Mouse (Mus musculus): ENCODE data around the gene Upk2. TPM values are rescaled to one million over a fixed set of nuclear protein-coding genes. Genes with fewer than 3 reads are reported as not detected.

The Upk2 gene
- polyA plus RNA-seq, 1 experiment from 2014 or later: 0.14 TPM

- no peak for DNase-seq (ENCODE audit: low spot score)
- H3K27ac ChIP-seq: peak overlapping the region; percentile 80
These were observed 40.4 kb upstream of the Upk2 start for GRCm38 (mm10) chr9:44494863-44495809.

GRCm38 (mm10) chr9:44494261-44494862 is 39.6 kb upstream of the Upk2 start:
- 0 out of 2 replicates have a peak, but pooled peaks cover 2% of the 10 kb centered on the region for H3K36me3 ChIP-seq
- DNase-seq (ENCODE audit: low spot score): peak; percentile 31
- peak overlapping the region; percentile 80 for H3K27ac ChIP-seq

More at GRCm38 (mm10) chr9:44494863-44495809, 40.4 kb upstream of the Upk2 start:
- Histone ChIP-seq H3K9me3 (no peaks in the 10 kb centered on the region), H3K4me3 (0 out of 2 replicates have a peak overlapping the region, but pooled peaks have one; percentile 30), H3K4me1 (replicated peaks) (peaks cover 96% of the 10 kb centered on the region), H3K27me3 (ENCODE audit: insufficient read depth, poor library complexity, severe bottlenecking) (peaks cover 21% of the 10 kb centered on the region; the same call in 1 of the 2 replicates), H3K36me3 (0 out of 2 replicates have a peak, but pooled peaks cover 2% of the 10 kb centered on the region)
- WGBS: 47% methylated on average over 9 of the region's 9 CpGs

GRCm38 (mm10) chr9:44492631-44493461 is 38.1 kb upstream of the Upk2 start:
- H3K9me3 ChIP-seq: no peaks in the 10 kb centered on the region
- DNase-seq (ENCODE audit: low spot score): no peak
- peaks cover 11% of the 10 kb centered on the region; the same call in 1 of the 2 replicates for H3K27me3 ChIP-seq (ENCODE audit: insufficient read depth, poor library complexity, severe bottlenecking)
- no peak overlapping the region for H3K4me3 ChIP-seq
- peak overlapping the region; percentile 69 for H3K27ac ChIP-seq
- H3K36me3 ChIP-seq: 0 out of 2 replicates have a peak, but pooled peaks cover 2% of the 10 kb centered on the region
- 57% methylated on average over 17 of the region's 17 CpGs for WGBS
- H3K4me1 ChIP-seq (replicated peaks): peaks cover 96% of the 10 kb centered on the region

More at GRCm38 (mm10) chr9:44494261-44494862, 39.6 kb upstream of the Upk2 start:
- Histone ChIP-seq H3K27me3 (ENCODE audit: insufficient read depth, poor library complexity, severe bottlenecking) (peaks cover 13% of the 10 kb centered on the region; the same call in 1 of the 2 replicates), H3K4me3 (peak overlapping the region; percentile 30), H3K9me3 (no peaks in the 10 kb centered on the region), H3K4me1 (replicated peaks) (peaks cover 96% of the 10 kb centered on the region)
- WGBS: 13% methylated on average over 11 of the region's 11 CpGs

DNA sequence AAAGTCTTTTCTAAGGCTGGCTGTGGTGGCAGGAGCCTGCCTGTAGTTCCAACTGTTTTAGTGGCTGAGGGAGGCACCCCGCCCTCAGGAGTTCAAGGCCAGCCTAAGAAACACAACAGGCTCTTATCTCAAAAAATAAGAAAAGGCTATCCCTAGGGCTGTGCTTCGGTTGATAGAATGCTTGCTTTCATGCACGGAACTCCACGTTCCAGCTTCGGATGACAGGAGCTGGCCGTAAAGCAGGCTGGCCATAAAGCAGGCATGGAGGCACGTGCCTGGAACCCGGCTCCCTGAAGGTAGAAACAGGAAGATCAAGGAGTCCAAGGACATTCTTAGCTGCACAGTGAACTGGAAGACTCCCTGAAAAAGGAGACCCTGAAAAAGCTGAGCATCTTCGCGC is 36.6 kb upstream of the Upk2 start:
- no peak overlapping the region for H3K4me3 ChIP-seq
- 76% methylated on average over 10 of the region's 10 CpGs for WGBS
- H3K36me3 ChIP-seq: 0 out of 2 replicates have a peak, but pooled peaks cover 2% of the 10 kb centered on the region
- no peaks in the 10 kb centered on the region for H3K9me3 ChIP-seq
- no peak overlapping the region for H3K27ac ChIP-seq
- no peak for DNase-seq (ENCODE audit: low spot score)
- H3K4me1 ChIP-seq (replicated peaks): peaks cover 96% of the 10 kb centered on the region
- 0 out of 2 replicates have a peak, but pooled peaks cover under 1% of the 10 kb centered on the region for H3K27me3 ChIP-seq (ENCODE audit: insufficient read depth, poor library complexity, severe bottlenecking)

DNA sequence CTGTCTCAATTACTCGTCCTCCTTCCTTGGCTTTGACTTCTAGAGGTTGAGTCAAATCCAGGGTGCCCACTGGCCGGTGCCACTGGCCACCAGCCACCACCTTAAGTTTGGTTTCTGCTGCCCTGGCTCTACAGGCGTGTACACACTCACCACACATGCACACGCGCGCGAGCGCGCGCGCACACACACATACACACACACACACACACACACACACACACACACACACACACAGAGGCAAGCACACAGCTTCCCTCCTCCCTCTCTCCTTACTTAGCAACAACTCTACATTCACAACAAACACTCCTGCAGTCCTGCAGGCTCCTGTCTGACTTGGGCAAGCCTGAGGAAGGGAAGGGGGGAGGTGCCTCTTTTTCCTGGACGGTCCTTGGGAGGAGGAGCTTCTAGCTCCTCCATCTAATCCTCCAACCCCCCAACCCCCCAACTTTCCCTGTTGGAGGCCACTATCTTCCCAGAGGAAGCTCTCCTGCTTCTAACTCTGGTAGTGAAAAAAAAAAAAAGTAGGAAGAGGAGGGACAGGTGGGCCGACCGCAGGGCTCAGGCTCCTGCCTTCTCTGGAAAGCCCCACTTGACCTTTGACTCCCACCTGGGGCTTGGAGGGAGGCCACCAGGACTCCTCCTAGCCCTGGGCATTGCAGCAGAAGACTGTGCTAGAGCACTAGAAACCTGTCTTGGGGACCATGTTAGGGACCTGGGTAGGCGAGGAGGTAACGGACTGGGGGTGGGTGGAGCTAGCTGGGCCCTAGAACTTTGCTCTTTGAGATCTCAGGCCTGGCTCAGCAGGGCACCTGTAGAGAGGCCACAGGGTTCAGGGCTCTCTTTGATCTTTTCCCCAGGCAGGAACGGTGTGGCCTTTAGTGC is 35.6 kb upstream of the Upk2 start:
- H3K27ac ChIP-seq: peak overlapping the region; percentile 87
- H3K9me3 ChIP-seq: no peaks in the 10 kb centered on the region
- H3K4me1 ChIP-seq (replicated peaks): peaks cover 98% of the 10 kb centered on the region
- H3K36me3 ChIP-seq: 0 out of 2 replicates have a peak, but pooled peaks cover 2% of the 10 kb centered on the region
- 11% methylated on average over 17 of the region's 17 CpGs for WGBS
- H3K4me3 ChIP-seq: peak overlapping the region; percentile 39
- DNase-seq (ENCODE audit: low spot score): no peak
- no peaks in the 10 kb centered on the region for H3K27me3 ChIP-seq (ENCODE audit: insufficient read depth, poor library complexity, severe bottlenecking)

DNA sequence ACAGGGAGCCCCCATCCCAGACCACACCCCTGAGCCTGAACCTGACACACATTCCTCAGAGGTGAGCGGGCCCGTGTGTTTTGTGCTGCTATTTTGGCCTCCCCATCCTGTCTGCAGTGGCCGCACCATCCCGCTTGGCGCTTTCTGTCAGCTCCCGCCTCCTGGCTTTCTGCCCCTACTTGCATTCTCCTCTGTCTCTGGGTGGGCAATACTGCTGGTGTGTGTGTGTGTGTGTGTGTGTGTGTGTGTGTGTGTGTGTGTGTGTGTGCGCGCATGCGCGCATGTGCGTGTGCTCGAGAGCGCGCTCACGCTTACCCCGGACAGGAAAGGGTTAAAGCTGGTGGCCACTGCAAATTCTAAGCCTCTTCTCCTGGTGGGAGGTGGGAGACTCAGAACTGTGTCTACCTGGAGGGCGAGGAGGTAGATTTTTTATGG is 34.9 kb upstream of the Upk2 start:
- H3K4me3 ChIP-seq: peak overlapping the region; percentile 39
- H3K4me1 ChIP-seq (replicated peaks): peaks cover 98% of the 10 kb centered on the region
- 0 out of 2 replicates have a peak, but pooled peaks cover 2% of the 10 kb centered on the region for H3K36me3 ChIP-seq
- H3K9me3 ChIP-seq: no peaks in the 10 kb centered on the region
- 4% methylated on average over 17 of the region's 17 CpGs for WGBS
- H3K27ac ChIP-seq: peak overlapping the region; percentile 87
- no peak for DNase-seq (ENCODE audit: low spot score)
- no peaks in the 10 kb centered on the region for H3K27me3 ChIP-seq (ENCODE audit: insufficient read depth, poor library complexity, severe bottlenecking)

GRCm38 (mm10) chr9:44488855-44489381 is 34.1 kb upstream of the Upk2 start:
- Histone ChIP-seq H3K9me3 (no peaks in the 10 kb centered on the region), H3K36me3 (0 out of 2 replicates have a peak, but pooled peaks cover 2% of the 10 kb centered on the region), H3K4me3 (peak overlapping the region; percentile 39), H3K27me3 (ENCODE audit: insufficient read depth, poor library complexity, severe bottlenecking) (no peaks in the 10 kb centered on the region), H3K4me1 (replicated peaks) (peaks cover 98% of the 10 kb centered on the region), H3K27ac (peak overlapping the region; percentile 87)
- 2% methylated on average over 5 of the region's 5 CpGs for WGBS
- DNase-seq (ENCODE audit: low spot score): no peak

- WGBS: 20% methylated on average over 8 of the region's 8 CpGs
- H3K4me3 ChIP-seq: peak overlapping the region; percentile 39; the same call in 1 of the 2 replicates
- 0 out of 2 replicates have a peak, but pooled peaks cover 2% of the 10 kb centered on the region for H3K36me3 ChIP-seq
- no peak for DNase-seq (ENCODE audit: low spot score)
- no peaks in the 10 kb centered on the region for H3K9me3 ChIP-seq
- H3K4me1 ChIP-seq (replicated peaks): peaks cover 98% of the 10 kb centered on the region
- H3K27me3 ChIP-seq (ENCODE audit: insufficient read depth, poor library complexity, severe bottlenecking): no peaks in the 10 kb centered on the region
- H3K27ac ChIP-seq: peak overlapping the region; percentile 87
These were observed 33.6 kb upstream of the Upk2 start for GRCm38 (mm10) chr9:44488416-44488815.

GRCm38 (mm10) chr9:44487441-44487840 is 32.7 kb upstream of the Upk2 start:
- WGBS: 14% methylated on average over 7 of the region's 7 CpGs
- Histone ChIP-seq H3K27ac (peak overlapping the region; percentile 87), H3K27me3 (ENCODE audit: insufficient read depth, poor library complexity, severe bottlenecking) (no peaks in the 10 kb centered on the region), H3K4me1 (replicated peaks) (peaks cover 94% of the 10 kb centered on the region), H3K4me3 (peak overlapping the region; percentile 96), H3K9me3 (no peaks in the 10 kb centered on the region), H3K36me3 (0 out of 2 replicates have a peak, but pooled peaks cover 2% of the 10 kb centered on the region)
- DNase-seq (ENCODE audit: low spot score): no peak

DNA sequence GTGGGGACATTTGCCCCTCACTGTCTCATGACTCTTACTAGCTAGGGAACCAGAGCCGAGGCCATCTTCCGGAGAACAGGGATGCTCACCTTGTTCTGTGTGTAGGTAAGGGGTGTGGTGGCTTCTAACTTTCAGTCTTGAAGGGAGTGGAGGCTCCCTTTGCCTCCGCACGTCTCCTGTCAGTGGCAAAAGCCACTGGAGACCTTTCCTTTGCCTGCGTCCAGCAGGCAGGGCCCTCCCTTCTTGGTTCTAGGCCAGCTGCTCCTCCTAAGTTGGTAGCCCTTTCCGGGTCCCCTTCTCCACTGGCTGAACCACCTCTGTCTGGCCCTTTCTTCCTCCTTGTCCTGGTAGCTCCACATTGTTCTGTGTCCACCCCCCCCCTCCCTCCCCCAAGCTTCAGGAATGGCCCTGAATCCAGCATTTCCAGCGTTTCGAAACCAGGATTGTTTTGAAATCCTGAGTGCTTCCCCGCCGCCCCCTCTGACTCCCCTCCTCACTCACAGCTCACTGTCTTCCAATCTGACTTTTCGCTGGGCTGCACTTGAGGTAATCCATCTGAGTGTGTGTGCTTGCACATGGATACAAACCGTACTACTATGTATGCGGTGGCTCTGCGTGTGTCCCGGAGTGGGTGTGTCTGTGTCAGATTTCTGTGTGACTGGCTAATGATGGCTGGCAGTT is 32.1 kb upstream of the Upk2 start:
- no peaks in the 10 kb centered on the region for H3K9me3 ChIP-seq
- peaks cover 1% of the 10 kb centered on the region; the same call in 1 of the 2 replicates for H3K27me3 ChIP-seq (ENCODE audit: insufficient read depth, poor library complexity, severe bottlenecking)
- WGBS: 22% methylated on average over 15 of the region's 15 CpGs
- DNase-seq (ENCODE audit: low spot score): no peak
- peak overlapping the region; percentile 87 for H3K27ac ChIP-seq
- no peaks in the 10 kb centered on the region for H3K36me3 ChIP-seq
- H3K4me3 ChIP-seq: peak overlapping the region; percentile 96
- H3K4me1 ChIP-seq (replicated peaks): peaks cover 94% of the 10 kb centered on the region

Data from hindbrain, embryonic 10.5 days (tissue).